Mouse (Mus musculus): ENCODE data around the gene Dsn1. TPM values are rescaled to one million over a fixed set of nuclear protein-coding genes. Genes with fewer than 3 reads are reported as not detected.
A peak's percentile ranks its signal among the peaks of the same experiment; 100 is the strongest.

Dsn1 gene
- 6.8 and 8.5 TPM in 2 replicates for polyA plus RNA-seq (2014; fragmentation: Nextera tagmentation; extraction: Ambion mirVana)

- ATAC-seq (ENCODE audit: low read depth) = peak; percentile 79
- peak within 1 kb of the TSS; percentile 52 for H3K27ac ChIP-seq (ENCODE audit: low read depth, low read length)
These were observed at the start of gene Dsn1 for GRCm38 (mm10) chr2:157006511-157007233. Gene Dsn1 (minus strand): TSS chr2:157007154.

GRCm38 (mm10) chr2:157055721-157056120 lies 48.8 kb upstream of the Dsn1 start:
- H3K27ac ChIP-seq (ENCODE audit: low read depth, low read length) = no peak overlapping the region
- peaks cover 40% of the 10 kb centered on the region for H3K36me3 ChIP-seq (ENCODE audit: control insufficient read depth, insufficient read depth, low read length)
- H3K27me3 ChIP-seq (ENCODE audit: control insufficient read depth, insufficient read depth, low read length) = no peaks in the 10 kb centered on the region
- no peak overlapping the region for H3K9ac ChIP-seq (replicated peaks; ENCODE audit: low read depth, low read length)
- H3K4me3 ChIP-seq (ENCODE audit: low read depth, low read length) = no peak overlapping the region
- 91% methylated on average over 6 of the region's 6 CpGs for WGBS
- H3K4me1 ChIP-seq (ENCODE audit: control insufficient read depth, insufficient read depth, low read length) = peaks cover 23% of the 10 kb centered on the region
- H3K9me3 ChIP-seq (ENCODE audit: control insufficient read depth, low read length) = no peaks in the 10 kb centered on the region
- ATAC-seq (ENCODE audit: low read depth) = no peak
- H3K4me2 ChIP-seq (ENCODE audit: low read depth, low read length) = no peak overlapping the region

More at GRCm38 (mm10) chr2:157006511-157007233, at the start of gene Dsn1:
- H3K27me3 ChIP-seq (ENCODE audit: control insufficient read depth, insufficient read depth, low read length) = no peaks in the 10 kb centered on the region
- H3K36me3 ChIP-seq (ENCODE audit: control insufficient read depth, insufficient read depth, low read length) = no peaks in the 10 kb centered on the region
- H3K4me2 ChIP-seq (ENCODE audit: low read depth, low read length) = peak within 1 kb of the TSS; percentile 98
- H3K9me3 ChIP-seq (ENCODE audit: control insufficient read depth, low read length) = no peaks in the 10 kb centered on the region
- peak within 1 kb of the TSS; percentile 41 for H3K9ac ChIP-seq (replicated peaks; ENCODE audit: low read depth, low read length)
- under 1% methylated on average over 54 of the region's 56 CpGs for WGBS
- H3K4me3 ChIP-seq (ENCODE audit: low read depth, low read length) = peak within 1 kb of the TSS; percentile 54
- H3K4me1 ChIP-seq (ENCODE audit: control insufficient read depth, insufficient read depth, low read length) = peaks cover 7% of the 10 kb centered on the region; the same call in 1 of the 2 replicates

- H3K27me3 ChIP-seq (ENCODE audit: control insufficient read depth, insufficient read depth, low read length) = no peaks in the 10 kb centered on the region
- H3K4me1 ChIP-seq (ENCODE audit: control insufficient read depth, insufficient read depth, low read length) = peaks cover 32% of the 10 kb centered on the region
- H3K9me3 ChIP-seq (ENCODE audit: control insufficient read depth, low read length) = no peaks in the 10 kb centered on the region
- no peak overlapping the region for H3K4me3 ChIP-seq (ENCODE audit: low read depth, low read length)
- ATAC-seq (ENCODE audit: low read depth) = 0 out of 2 replicates have a peak, but pooled peaks have one; percentile 2
- H3K36me3 ChIP-seq (ENCODE audit: control insufficient read depth, insufficient read depth, low read length) = peaks cover 36% of the 10 kb centered on the region
- H3K27ac ChIP-seq (ENCODE audit: low read depth, low read length) = peak overlapping the region; percentile 7; the same call in 1 of the 2 replicates
- H3K9ac ChIP-seq (replicated peaks; ENCODE audit: low read depth, low read length) = no peak overlapping the region
- WGBS = 69% methylated on average over 5 of the region's 5 CpGs
- H3K4me2 ChIP-seq (ENCODE audit: low read depth, low read length) = no peak overlapping the region
These were observed 47.9 kb upstream of the Dsn1 start for GRCm38 (mm10) chr2:157054816-157055215.

- H3K27me3 ChIP-seq (ENCODE audit: control insufficient read depth, insufficient read depth, low read length) = no peaks in the 10 kb centered on the region
- no peak overlapping the region for H3K4me3 ChIP-seq (ENCODE audit: low read depth, low read length)
- H3K4me1 ChIP-seq (ENCODE audit: control insufficient read depth, insufficient read depth, low read length) = peaks cover 37% of the 10 kb centered on the region
- H3K4me2 ChIP-seq (ENCODE audit: low read depth, low read length) = no peak overlapping the region
- H3K9me3 ChIP-seq (ENCODE audit: control insufficient read depth, low read length) = no peaks in the 10 kb centered on the region
- no peak for ATAC-seq (ENCODE audit: low read depth)
- peaks cover 31% of the 10 kb centered on the region for H3K36me3 ChIP-seq (ENCODE audit: control insufficient read depth, insufficient read depth, low read length)
- 88% methylated on average over 8 of the region's 8 CpGs for WGBS
- H3K27ac ChIP-seq (ENCODE audit: low read depth, low read length) = 0 out of 2 replicates have a peak overlapping the region, but pooled peaks have one; percentile 8
- H3K9ac ChIP-seq (replicated peaks; ENCODE audit: low read depth, low read length) = no peak overlapping the region
These were observed 47.3 kb upstream of the Dsn1 start for GRCm38 (mm10) chr2:157054297-157054696.

GRCm38 (mm10) chr2:157053787-157054186 lies 46.8 kb upstream of the Dsn1 start:
- Histone ChIP-seq H3K9ac (replicated peaks; ENCODE audit: low read depth, low read length) (no peak overlapping the region), H3K4me3 (ENCODE audit: low read depth, low read length) (no peak overlapping the region), H3K27me3 (ENCODE audit: control insufficient read depth, insufficient read depth, low read length) (no peaks in the 10 kb centered on the region), H3K4me1 (ENCODE audit: control insufficient read depth, insufficient read depth, low read length) (peaks cover 37% of the 10 kb centered on the region), H3K9me3 (ENCODE audit: control insufficient read depth, low read length) (no peaks in the 10 kb centered on the region), H3K4me2 (ENCODE audit: low read depth, low read length) (no peak overlapping the region), H3K27ac (ENCODE audit: low read depth, low read length) (no peak overlapping the region), H3K36me3 (ENCODE audit: control insufficient read depth, insufficient read depth, low read length) (peaks cover 26% of the 10 kb centered on the region)
- 84% methylated on average over 4 of the region's 4 CpGs for WGBS
- ATAC-seq (ENCODE audit: low read depth) = no peak

- Histone ChIP-seq H3K4me2 (ENCODE audit: low read depth, low read length) (no peak overlapping the region), H3K9me3 (ENCODE audit: control insufficient read depth, low read length) (no peaks in the 10 kb centered on the region), H3K4me3 (ENCODE audit: low read depth, low read length) (no peak overlapping the region), H3K27ac (ENCODE audit: low read depth, low read length) (no peak overlapping the region), H3K36me3 (ENCODE audit: control insufficient read depth, insufficient read depth, low read length) (peaks cover 26% of the 10 kb centered on the region), H3K4me1 (ENCODE audit: control insufficient read depth, insufficient read depth, low read length) (peaks cover 34% of the 10 kb centered on the region), H3K9ac (replicated peaks; ENCODE audit: low read depth, low read length) (no peak overlapping the region), H3K27me3 (ENCODE audit: control insufficient read depth, insufficient read depth, low read length) (no peaks in the 10 kb centered on the region)
- 96% methylated on average over 5 of the region's 5 CpGs for WGBS
- no peak for ATAC-seq (ENCODE audit: low read depth)
These were observed 46.2 kb upstream of the Dsn1 start for GRCm38 (mm10) chr2:157053124-157053523.

GRCm38 (mm10) chr2:157052448-157052847 lies 45.5 kb upstream of the Dsn1 start:
- Histone ChIP-seq H3K4me3 (ENCODE audit: low read depth, low read length) (no peak overlapping the region), H3K27me3 (ENCODE audit: control insufficient read depth, insufficient read depth, low read length) (no peaks in the 10 kb centered on the region), H3K4me2 (ENCODE audit: low read depth, low read length) (no peak overlapping the region), H3K36me3 (ENCODE audit: control insufficient read depth, insufficient read depth, low read length) (peaks cover 26% of the 10 kb centered on the region), H3K4me1 (ENCODE audit: control insufficient read depth, insufficient read depth, low read length) (peaks cover 31% of the 10 kb centered on the region), H3K9ac (replicated peaks; ENCODE audit: low read depth, low read length) (no peak overlapping the region), H3K27ac (ENCODE audit: low read depth, low read length) (no peak overlapping the region), H3K9me3 (ENCODE audit: control insufficient read depth, low read length) (no peaks in the 10 kb centered on the region)
- WGBS = 72% methylated on average over 8 of the region's 8 CpGs
- ATAC-seq (ENCODE audit: low read depth) = no peak

- peak; percentile 90 for ATAC-seq (ENCODE audit: low read depth)
- Histone ChIP-seq H3K27me3 (ENCODE audit: control insufficient read depth, insufficient read depth, low read length) (no peaks in the 10 kb centered on the region), H3K4me1 (ENCODE audit: control insufficient read depth, insufficient read depth, low read length) (peaks cover 31% of the 10 kb centered on the region), H3K4me2 (ENCODE audit: low read depth, low read length) (peak overlapping the region; percentile 17), H3K36me3 (ENCODE audit: control insufficient read depth, insufficient read depth, low read length) (peaks cover 29% of the 10 kb centered on the region), H3K27ac (ENCODE audit: low read depth, low read length) (peak overlapping the region; percentile 79), H3K4me3 (ENCODE audit: low read depth, low read length) (no peak overlapping the region), H3K9ac (replicated peaks; ENCODE audit: low read depth, low read length) (peak overlapping the region; percentile 21; the same call in 1 of the 2 replicates), H3K9me3 (ENCODE audit: control insufficient read depth, low read length) (no peaks in the 10 kb centered on the region)
- WGBS = 17% methylated on average over 8 of the region's 8 CpGs
These were observed 42.9 kb upstream of the Dsn1 start for GRCm38 (mm10) chr2:157049831-157050243.

- Histone ChIP-seq H3K36me3 (ENCODE audit: control insufficient read depth, insufficient read depth, low read length) (peaks cover 28% of the 10 kb centered on the region), H3K27me3 (ENCODE audit: control insufficient read depth, insufficient read depth, low read length) (no peaks in the 10 kb centered on the region), H3K4me2 (ENCODE audit: low read depth, low read length) (no peak overlapping the region), H3K9ac (replicated peaks; ENCODE audit: low read depth, low read length) (no peak overlapping the region), H3K27ac (ENCODE audit: low read depth, low read length) (peak overlapping the region; percentile 79), H3K4me1 (ENCODE audit: control insufficient read depth, insufficient read depth, low read length) (peaks cover 31% of the 10 kb centered on the region), H3K4me3 (ENCODE audit: low read depth, low read length) (no peak overlapping the region), H3K9me3 (ENCODE audit: control insufficient read depth, low read length) (no peaks in the 10 kb centered on the region)
- 74% methylated on average over 13 of the region's 13 CpGs for WGBS
- no peak for ATAC-seq (ENCODE audit: low read depth)
These were observed 41.6 kb upstream of the Dsn1 start for GRCm38 (mm10) chr2:157048395-157049181.
